Mouse (Mus musculus) cerebellum, adult 8-10 months (tissue): ENCODE results near the gene Vps29.
"Not testable (repeated sequence)": the region's sequence is repeated elsewhere in the genome, so short reads cannot be mapped to it uniquely, and the experiment has no call there.

Experiments used
- DNase-seq: peaks from one replicate; pipeline ENCODE4 v3.0.0; 2022

Gene Vps29

DNA sequence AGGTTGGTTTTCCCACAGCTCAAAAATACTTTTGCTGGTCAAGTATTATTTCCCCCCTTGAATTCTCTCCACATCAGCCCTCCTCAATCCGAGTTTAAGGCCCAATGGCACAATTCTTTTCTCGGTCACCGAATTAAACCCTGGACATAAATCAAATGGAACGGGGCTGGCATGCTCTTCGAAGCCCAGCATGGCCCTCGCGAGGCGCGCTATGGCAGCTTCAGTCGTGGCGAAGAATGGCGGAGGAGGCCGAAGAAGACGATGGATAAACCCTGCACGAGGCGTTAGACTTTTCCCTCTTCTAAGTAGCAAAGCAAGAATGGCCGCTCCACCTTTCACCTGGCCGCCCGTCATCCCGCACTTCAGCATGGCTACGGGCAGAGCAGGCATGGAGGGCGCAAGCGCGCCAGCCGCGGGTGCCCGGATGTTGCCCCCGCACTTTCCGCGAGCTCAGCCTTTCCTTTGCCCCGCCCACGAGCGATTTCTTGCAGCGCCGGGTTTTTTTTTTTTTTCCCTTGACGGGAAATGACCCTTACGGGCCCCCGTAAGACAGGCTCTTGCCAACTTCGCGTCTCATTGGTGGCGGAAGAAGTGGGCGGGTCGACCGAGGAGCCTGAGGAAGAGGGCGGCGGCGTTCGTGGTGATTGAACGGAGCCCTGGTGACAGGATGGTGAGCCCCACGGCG, at the start of gene Vps29, which contains the start of gene Rad9b:
Gene Vps29 (plus strand): TSS at position 563 of the 685 bp plus-strand sequence.
Gene Rad9b (minus strand): TSS at position 427 of the 685 bp plus-strand sequence.
- DNase-seq, result peak; percentile 99

DNA sequence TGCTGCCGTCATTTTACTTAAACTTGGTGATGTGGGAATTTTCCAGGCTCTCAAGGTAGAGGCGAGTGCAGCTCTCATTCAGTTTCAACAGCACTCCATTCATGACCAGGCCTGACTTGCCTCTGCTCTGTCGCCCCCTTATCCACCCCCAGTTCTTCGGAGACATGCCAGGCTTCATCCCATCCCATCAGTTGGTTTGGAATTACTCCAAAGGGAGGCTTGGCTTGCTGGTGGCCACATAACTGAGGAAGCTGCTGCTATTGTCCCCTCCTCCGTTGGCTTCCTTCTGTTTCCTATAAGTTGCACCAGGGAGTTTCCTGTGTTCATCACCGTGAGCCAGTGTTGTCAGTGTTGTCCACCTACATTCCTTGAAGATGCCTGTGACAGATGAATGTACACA, 49.6 kb upstream of the Vps29 start:
- DNase-seq, result no peak

DNA sequence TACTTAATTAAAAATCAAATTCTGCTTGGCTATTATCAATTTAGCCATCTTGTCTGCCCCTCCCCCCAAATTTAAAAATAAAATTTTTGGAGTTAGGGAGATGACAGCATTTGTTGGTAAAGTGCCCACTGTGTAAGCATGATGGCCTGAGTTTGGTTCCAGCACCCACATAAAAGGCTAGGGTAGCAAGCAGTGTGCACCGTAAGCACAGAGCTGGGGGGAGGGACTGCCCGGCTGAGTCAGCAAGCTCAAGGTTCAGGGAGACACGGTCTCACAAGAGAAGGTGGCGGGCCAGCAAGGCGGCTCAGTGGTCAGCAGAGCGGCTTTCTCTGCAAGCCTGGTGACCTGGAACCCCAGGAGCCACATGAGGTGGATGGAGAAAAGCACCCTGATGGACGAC, 48.7 kb upstream of the Vps29 start:
- DNase-seq, result no peak

DNA sequence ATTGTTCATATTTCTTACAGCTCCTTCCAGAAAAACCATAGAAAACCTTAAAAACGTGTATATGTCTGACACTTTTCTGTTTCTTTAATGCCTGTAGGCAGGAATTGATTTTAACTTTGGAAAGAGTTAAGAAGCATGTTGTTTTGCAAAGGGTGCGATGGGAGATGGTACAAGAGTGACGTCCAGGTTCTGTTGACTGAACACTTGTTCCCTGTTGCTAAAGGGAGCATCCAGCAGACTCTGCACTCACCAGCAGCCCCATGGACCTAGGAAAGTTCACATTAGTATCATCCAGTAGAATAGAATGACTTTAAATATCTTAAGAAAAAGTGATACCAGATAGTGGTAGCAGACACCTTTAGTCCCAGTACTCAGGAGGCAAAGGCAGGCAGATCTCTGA, 47.6 kb upstream of the Vps29 start:
- no peak for DNase-seq

DNA sequence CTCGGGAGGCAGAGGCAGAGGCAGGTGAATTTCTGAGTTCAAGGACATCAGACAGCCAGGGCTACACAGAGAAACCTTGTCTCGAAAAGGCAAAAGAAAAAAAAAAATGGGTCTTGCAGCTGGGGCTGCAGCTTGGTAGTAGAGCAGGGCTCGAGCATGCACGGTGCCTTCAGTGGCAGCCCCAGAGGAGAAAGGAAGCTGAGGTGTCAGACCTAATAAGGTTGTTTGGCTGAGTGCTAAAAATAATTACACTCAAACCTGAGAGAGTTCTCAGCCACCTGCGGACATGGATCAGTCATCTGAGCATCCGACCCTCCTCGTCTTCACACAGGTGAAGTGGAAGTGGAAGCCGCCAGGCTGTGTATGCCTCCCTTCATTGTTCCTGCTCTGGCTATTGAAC, 43.5 kb upstream of the Vps29 start:
- no peak for DNase-seq

DNA sequence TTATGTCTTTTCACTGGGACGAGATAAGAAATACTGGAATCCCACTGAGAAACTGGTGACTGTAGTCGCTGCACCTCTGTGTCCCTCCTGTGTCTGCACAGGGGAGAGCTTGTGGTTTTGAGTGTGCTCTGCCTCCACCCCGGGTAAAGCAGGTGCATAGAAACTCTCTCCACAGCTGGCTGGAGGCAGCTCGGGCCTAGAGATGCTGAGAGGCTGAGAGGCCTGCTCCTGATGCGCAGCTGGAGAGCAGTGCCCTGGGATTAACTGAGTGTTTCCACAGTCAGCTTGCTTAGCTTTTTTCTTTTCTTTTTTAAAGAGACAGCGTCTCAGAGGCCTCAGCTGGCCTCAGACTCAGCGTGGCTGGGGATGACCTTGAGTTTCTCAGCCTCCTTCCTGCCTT, 42.5 kb upstream of the Vps29 start:
- no peak for DNase-seq

DNA sequence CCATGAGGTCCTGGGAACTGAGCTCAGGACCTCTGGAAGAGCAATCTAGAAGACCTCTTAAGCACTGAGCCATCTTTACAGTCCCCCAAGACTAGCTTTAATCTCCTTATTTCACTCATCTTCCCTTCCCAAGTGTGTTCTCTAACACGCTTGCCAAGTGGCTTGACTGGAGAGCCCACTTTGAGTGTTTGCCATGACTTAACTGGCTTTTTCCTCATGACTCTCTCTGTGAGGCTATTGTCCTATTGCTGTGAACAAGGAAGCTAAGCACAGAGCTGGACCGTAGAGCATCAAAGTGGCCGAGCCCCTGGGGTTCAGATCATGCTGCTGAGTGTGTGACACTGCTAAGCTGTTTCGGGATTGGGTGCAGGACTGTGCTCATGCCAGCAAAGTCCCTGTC, 41.8 kb upstream of the Vps29 start:
- no peak for DNase-seq

DNA sequence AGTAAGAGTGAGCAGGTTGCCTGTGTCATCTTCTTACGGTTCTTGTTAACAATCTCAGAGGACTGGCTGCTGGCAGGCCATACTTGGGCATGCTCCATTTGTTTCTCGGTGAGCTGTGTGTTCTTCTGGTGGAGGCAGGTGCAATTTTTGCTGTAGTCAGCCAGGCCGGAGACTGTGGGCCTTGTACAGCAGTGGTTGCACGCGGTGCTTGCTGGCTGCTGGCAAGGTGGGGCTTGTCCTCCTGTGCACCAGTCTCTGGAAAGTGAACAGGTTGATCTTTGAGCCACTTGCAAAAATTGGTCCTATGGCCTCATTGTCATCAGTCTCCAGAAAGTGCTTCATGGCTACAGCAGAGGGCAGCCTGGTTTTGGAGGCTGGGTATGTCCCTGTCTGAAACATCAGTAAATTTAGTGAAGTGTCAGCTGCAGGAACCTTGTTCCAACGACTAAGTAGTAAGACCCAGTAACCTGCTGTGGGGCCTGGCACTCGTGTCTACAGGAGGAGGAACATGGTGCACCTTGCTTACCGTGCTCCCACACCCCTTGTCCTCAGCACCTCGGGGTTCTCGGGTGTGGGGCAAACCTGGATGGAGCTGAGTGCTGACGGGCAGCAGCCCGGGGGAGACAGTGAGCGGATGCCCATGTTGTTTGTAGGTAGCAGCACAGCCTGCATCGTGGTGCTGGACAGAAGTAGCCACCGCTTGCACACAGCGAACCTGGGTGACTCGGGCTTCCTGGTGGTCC, 41.1 kb upstream of the Vps29 start:
- DNase-seq, result no peak

DNA sequence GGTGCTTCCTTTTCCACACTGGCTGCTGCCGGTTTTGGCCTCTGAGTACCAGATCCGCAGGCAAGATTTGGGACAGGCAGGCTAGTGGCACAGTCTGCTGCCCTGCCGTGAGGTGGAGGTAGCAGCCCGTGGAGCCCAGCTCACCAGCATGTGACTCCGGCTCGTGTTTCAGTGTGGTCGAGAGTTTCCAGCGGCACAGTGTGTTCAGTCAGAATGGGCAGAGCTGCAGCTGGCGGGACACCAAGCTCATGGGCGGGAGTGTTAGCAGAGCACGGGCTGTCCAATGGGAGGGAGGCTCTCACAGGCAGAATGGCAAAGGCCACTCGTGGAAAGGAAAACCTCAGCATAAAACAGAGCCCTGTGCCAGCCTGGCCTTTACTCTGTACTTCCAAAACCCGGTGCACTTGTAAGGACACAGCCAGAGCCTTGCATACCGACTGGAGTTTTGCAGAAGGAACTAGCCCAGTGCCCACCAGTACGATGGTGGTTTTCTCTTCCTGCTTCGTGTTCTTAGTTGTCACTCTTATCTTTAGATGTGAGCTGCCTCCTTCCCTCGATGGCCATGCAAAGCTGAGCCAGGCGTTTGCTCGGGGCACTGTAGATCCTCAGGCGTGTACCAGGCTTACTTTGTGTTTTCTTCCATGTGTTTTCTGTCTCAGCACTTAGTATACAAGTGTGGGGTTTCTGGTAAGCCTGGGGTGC, 39.1 kb upstream of the Vps29 start:
- peak; percentile 88 for DNase-seq

DNA sequence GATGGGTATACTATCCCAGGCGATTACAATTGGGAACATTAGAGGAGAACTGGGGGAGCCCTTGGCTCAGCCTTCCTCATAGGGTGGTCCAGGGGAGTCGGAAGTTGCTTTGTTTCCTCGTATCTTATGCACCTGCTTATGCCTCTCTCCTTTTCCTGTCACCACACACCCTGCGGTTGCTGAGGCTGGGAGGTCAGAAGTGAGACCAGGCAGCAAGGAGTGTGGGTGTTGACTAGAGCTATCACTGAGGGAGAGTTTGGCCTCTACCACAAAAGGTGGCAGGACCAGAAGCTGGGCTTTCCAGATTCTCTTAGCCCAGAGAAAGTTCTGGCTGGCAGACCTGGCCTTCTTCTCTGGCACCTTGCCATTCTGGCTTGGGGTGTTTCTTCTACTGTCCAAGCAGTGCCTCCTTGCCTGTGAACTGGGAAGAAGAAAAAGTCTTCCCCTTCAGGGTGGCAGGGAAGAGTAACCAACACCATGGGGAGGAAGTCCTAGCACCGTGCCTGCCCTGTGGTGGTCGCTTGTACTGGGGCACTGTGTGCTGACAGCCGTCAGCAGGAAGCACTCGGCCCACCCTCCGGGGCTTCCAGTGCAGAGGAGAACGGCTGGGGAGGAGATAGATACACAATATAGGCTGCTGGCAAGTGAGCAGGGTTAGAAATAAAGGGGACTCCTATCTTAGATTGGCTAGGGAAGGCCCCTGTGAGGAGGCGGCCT, 36.7 kb upstream of the Vps29 start:
- DNase-seq, result peak; percentile 52

DNA sequence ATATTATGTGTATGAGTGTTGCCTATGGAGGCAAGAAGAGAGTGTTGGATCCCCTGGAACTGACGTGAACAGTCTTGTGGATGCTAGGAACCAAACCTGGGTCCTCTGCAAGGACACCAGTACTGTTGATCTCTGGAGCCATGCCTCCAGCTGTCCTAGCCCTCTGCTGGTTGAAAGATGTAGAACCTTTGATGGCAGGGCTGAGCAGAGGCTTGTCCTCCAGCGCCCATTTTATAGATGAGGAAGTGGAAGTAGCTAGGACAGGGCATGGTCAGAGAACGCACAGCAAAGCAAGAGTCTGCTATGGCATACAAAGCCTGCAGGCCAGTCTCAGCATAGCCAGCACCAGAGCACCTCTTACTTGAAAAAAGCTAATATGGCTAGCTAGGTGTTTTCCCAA, 36.1 kb upstream of the Vps29 start:
- DNase-seq, result peak; percentile 30

DNA sequence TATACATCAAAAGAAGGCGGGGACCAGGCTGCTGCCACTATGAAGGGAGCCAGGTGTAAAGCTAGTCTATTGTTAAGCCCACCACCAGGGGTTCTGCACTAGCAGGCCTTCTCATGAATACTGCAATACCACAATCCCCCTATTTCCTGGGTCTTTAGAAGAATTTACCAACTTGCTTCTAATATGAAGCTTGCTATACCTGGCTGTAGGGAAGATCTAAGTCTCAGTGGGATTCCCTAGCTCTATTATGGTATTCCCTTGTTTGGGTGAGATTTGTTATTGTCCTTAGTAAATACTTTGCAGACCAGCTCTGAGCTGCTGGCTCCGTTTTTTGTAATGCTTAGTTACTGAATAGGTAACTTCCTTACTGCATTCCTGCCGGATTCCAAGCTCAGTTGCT, 35.2 kb upstream of the Vps29 start:
- DNase-seq, result not testable (repeated sequence)

DNA sequence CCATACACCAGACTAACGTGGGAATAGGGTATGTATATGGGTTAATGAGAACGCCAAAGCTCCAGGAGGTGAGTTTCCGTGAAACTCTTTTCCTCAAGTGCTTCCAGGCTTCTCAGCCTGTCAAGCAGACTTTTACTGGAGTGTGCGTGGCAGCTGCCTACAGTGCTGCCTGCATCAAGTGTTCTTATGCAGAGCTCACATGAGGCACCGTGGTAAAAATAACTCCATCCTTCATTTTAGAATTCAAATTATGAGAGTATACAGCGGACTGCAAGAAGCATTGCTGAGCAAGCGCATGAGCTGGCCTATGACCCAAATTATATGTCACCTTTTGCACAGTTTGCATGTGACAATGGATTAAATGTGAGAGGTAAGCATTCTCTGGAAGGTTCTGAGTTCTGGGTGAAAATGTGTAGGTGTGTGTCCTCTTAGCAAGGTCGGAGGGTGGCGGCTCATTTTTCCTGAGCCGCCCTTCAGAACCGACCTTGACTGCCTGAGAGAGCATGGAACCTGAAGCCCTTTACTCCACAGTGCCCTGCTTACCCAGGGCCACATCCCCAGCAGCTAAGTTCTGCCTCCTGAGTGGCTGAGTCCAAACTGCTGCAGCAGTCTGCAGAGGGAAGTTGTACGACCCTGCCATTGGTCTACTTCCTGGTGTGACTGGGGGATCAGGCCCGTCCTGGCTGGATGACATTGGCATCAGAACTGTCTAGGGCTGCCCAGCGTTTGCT, 34.5 kb upstream of the Vps29 start:
- DNase-seq, result peak; percentile 11

DNA sequence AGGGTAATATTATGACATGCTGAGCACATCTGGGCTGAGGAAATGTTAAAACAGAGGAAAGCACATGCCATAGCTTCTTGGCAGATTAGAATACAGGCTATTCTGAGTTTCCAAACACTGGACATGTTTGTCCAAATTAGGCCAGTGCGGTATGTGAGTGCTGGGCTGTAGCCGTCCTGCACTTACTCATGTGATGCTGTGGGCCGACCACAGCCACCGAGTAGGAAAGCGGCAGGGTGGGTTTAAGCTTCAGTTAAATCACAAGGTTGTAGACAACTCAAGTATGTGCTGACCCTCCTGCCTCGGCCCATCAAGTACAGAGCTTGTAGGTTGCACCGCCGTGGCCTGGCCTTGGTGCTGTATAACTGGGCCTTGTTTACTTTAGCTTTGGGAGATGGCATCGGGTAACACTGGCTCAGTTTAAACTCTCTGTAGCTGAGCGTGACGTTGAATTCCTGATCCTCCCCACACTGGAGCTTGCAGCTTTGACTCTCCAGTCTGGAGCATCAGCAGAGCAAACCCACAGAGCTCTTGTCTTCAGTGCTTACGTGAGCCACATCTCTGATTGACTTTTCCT, 33.9 kb upstream of the Vps29 start:
- no peak for DNase-seq

DNA sequence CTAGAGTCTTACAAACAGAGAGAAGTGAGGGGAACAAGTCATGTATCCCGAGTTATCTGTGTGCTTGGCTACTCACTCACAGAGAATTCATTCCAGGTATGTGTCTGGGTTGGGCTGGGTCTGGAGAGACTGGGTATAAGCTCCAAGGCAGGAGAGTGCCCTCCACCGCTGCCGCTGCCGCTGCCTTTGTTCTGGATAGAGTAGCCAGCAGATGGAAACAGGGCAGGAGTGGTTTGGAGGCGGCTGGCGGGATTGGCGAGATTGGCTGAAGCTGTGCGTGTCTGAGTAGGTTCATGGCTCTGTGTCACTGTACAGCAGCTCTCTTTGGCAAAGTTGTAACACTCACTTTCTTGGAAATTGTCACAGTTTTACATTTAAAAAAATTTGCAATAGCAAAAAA, 30.6 kb upstream of the Vps29 start:
- DNase-seq, result no peak

DNA sequence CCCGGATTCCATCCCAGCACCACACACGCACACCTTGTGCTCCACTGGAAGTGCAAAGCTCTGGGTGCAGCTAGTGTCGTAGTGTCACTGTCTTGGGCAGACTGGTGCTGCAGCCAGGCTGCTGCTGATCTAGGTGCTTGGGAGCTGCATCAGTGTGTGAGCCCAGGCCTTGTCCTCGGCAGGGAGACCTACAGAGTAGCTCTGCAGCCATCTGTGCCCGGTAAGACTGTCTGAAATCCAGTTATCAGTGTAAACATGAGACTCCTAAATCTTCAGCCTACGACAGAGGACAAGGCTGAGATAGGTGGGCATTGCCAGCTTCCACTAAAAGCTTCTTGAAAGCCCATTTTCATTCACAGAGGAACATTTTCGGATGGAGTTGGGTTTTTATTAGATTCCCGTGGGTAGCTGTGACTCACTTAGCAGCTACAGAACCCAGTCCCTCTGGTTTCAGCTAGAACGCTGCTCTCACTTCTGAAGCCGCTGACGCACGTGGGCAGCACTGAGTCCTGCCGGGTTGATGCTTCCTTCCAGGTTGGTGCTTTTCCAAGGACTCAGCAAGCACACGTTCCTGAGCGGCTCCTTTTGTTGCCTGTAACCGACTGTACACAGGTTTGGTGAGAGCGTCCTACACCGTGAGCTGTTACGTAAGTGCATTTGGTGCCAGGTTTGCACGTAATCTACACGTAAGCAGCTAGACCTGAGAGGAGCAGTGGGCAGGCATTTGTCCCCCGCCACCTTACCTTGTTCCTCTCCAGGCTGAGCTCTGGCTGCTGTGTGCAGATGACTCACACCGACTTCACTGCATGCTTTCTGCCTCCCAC, 29.3 kb upstream of the Vps29 start:
- peak; percentile 85 for DNase-seq

DNA sequence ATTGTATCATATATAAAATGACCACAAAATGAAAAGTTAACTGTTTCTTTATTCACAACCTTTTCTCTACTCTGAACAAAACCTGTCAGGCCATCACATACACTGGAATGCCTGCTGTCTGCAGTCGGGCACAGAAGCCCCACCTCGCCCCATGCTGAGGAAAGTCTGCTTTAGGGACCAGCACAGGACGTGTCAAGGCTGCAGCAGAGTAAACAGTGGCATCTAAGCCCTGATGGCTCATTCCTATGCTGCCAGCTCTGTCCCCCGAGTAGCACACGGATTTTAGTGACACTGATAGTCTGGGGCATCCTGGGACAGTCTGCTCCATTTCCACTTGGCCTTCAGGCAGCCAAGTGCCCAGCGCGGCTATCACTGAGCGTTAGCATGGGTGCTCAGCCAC, 28.7 kb upstream of the Vps29 start:
- peak; percentile 52 for DNase-seq

DNA sequence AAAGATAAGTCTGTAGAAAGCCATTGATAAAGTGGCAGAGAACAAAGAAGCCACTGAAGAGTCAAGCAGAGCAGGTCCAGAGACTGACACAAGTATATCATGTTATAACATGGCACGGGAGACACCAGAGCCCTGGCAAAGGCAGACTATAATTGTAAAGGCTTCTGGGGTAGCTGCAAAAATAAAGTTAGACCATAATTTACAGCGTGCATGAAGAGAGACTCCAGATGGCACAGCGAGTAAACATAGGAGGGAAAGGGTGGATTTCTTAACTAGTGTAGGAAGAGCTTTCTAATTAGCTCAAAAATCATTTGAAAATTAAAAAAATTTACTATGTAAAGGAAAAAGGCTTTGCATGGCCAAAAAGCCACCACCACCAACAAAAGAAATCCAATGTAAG, 26.9 kb upstream of the Vps29 start:
- no peak for DNase-seq

DNA sequence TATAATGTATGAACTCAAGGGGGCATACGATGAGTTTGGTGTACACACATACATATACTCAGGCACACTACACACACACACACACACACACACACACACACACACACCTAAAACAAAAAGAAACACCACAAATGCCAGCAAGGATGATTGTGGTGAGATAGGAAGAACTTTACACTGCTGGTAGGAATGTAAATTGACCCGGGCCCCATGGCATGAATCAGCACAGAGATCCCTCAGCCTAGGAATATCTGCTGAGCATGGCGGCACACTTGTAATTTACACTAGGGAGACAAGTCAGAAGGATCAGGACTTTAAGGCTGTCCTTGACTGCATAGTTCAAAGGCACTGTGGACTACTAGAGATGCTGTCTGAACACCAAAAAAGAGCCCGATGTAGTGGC, 23.9 kb upstream of the Vps29 start:
- no peak for DNase-seq

DNA sequence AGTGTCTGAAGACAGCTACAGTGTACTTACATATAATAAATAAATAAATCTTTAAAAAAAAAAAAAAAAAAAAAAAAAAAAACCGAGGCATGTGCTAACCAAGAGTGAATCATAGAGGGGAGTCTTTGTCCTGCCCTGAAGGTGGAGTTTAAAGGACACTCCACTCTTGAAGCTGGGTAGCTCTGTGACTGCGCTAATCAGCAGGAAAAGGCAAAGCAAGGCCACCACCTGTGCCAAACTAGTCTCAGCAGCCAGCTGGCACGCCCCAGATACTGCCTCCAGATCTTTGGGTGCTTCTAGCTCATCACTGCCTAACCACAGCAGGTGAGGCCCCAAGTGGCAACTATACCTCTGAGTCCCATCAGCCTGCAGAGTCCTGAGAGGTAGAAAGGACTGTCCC, 19.5 kb upstream of the Vps29 start:
- no peak for DNase-seq

DNA sequence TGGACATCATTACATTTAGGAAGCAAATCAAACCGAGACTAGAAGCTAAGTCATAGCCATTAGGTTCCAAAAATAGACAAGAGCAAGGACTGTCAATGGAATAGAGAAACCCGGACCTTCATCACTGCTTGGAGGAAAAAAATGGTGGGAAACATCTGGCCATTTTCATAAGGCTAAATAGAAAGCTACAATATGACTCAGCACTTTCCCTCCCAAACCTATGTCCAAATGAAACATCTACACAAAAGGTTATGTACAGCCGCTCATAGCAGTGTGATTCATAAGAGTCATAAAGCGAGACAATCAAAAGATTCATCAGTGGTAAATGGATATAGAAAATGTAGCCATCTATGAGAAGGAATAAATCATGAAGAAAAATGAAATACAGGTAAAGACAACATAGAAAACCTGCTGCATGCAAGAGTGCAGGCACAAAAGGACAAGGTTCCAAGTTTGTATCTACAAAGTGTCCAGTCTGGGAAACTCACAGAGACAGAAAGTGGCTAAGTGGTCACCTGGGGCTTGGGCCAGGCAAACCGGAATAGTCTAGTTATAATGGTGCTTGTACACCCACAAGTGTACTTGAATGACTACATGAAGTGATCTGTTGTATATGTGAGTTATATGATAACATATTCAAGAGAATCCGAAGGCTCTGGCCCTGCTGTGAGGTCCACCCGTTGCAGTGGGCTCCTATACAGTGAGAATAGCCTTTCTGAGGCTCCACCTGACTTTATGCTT, 17.4 kb upstream of the Vps29 start:
- no peak for DNase-seq
